16 mouse cellular contexts compared by ENCODE assay signal in genomic region chr2:32630036-32630435, GRCm38 (mm10). TPM values are rescaled to one million over a fixed set of nuclear protein-coding genes. Genes with fewer than 3 reads are reported as not detected.
DNase-seq lines count a peak whose midpoint lies in the region; ATAC-seq and TF ChIP-seq lines count a peak whose summit lies in the region.
"Had no signal": no experiment of that assay in that cellular context is flagged by ENCODE, and none has a peak within 500 bp of the region (broad histone marks: within the 10 kb centered on the region; RNA-seq: fewer than 3 reads in every experiment).

No protein-coding gene starts in this region.

- H3K9ac ChIP-seq in forebrain, embryonic 12.5 days: 0 out of 2 replicates have a peak overlapping the region, but pooled peaks have one; percentile 26
- H3K9ac ChIP-seq in forebrain, postnatal 0 days: no peak overlapping the region
- no peak overlapping the region for H3K9ac ChIP-seq in midbrain, embryonic 16.5 days (ENCODE audit: low read depth, low read length)
- no peak overlapping the region for H3K9ac ChIP-seq in hindbrain, postnatal 0 days (replicated peaks; ENCODE audit: low read length)
- peak overlapping the region; percentile 3; the same call in 1 of the 2 replicates for H3K9ac ChIP-seq in neural tube, embryonic 15.5 days (replicated peaks)
- no peak overlapping the region for H3K9ac ChIP-seq in liver, embryonic 12.5 days
- H3K9ac ChIP-seq: lung, embryonic 14.5 days had no signal

- no peaks in the 10 kb centered on the region for H3K9me3 ChIP-seq in forebrain, embryonic 12.5 days
- H3K9me3 ChIP-seq in forebrain, postnatal 0 days (ENCODE audit: low read length): no peaks in the 10 kb centered on the region
- no peaks in the 10 kb centered on the region for H3K9me3 ChIP-seq in midbrain, embryonic 10.5 days (replicated peaks)
- no peaks in the 10 kb centered on the region for H3K9me3 ChIP-seq in midbrain, embryonic 16.5 days (replicated peaks; ENCODE audit: control insufficient read depth, low read length, poor library complexity, severe bottlenecking)
- no peaks in the 10 kb centered on the region for H3K9me3 ChIP-seq in hindbrain, postnatal 0 days (ENCODE audit: low read length)
- H3K9me3 ChIP-seq in neural tube, embryonic 15.5 days (replicated peaks): no peaks in the 10 kb centered on the region
- no peaks in the 10 kb centered on the region for H3K9me3 ChIP-seq in liver, embryonic 12.5 days (replicated peaks)
- H3K9me3 ChIP-seq: limb, embryonic 13.5 days had no signal

- no peaks in the 10 kb centered on the region for H3K27me3 ChIP-seq in forebrain, embryonic 12.5 days
- H3K27me3 ChIP-seq in forebrain, postnatal 0 days (ENCODE audit: insufficient read depth, low read length): no peaks in the 10 kb centered on the region
- no peaks in the 10 kb centered on the region for H3K27me3 ChIP-seq in midbrain, embryonic 10.5 days (ENCODE audit: low read depth, poor library complexity, severe bottlenecking)
- no peaks in the 10 kb centered on the region for H3K27me3 ChIP-seq in midbrain, embryonic 16.5 days (ENCODE audit: control insufficient read depth, insufficient read depth, low read depth, low read length)
- no peaks in the 10 kb centered on the region for H3K27me3 ChIP-seq in hindbrain, postnatal 0 days (ENCODE audit: insufficient read depth, low read length)
- no peaks in the 10 kb centered on the region for H3K27me3 ChIP-seq in neural tube, embryonic 15.5 days (replicated peaks)
- no peaks in the 10 kb centered on the region for H3K27me3 ChIP-seq in liver, embryonic 12.5 days (replicated peaks)
- H3K27me3 ChIP-seq: limb, embryonic 13.5 days had no signal

- H3K4me1 ChIP-seq in forebrain, embryonic 12.5 days: peaks cover 50% of the 10 kb centered on the region
- peaks cover 24% of the 10 kb centered on the region for H3K4me1 ChIP-seq in forebrain, postnatal 0 days (ENCODE audit: insufficient read depth)
- peaks cover 82% of the 10 kb centered on the region for H3K4me1 ChIP-seq in midbrain, embryonic 10.5 days
- peaks cover 44% of the 10 kb centered on the region for H3K4me1 ChIP-seq in midbrain, embryonic 16.5 days (ENCODE audit: control insufficient read depth, insufficient read depth, low read length)
- H3K4me1 ChIP-seq in hindbrain, postnatal 0 days (ENCODE audit: insufficient read depth, low read length): peaks cover 29% of the 10 kb centered on the region
- H3K4me1 ChIP-seq in neural tube, embryonic 15.5 days: peaks cover 71% of the 10 kb centered on the region
- peaks cover 36% of the 10 kb centered on the region for H3K4me1 ChIP-seq in liver, embryonic 12.5 days

- TF ChIP-seq CTCF in forebrain, postnatal 0 days (IDR thresholded peaks at IDR 0.05; ENCODE audit: low read depth): no peak
- TF ChIP-seq CTCF in hindbrain, postnatal 0 days (IDR thresholded peaks at IDR 0.05; ENCODE audit: low read depth): no peak

- no peak overlapping the region for H3K4me3 ChIP-seq in forebrain, embryonic 12.5 days (replicated peaks)
- H3K4me3 ChIP-seq in forebrain, postnatal 0 days (ENCODE audit: low read depth, low read length): no peak overlapping the region
- peak overlapping the region; percentile 41 for H3K4me3 ChIP-seq in midbrain, embryonic 10.5 days
- no peak overlapping the region for H3K4me3 ChIP-seq in midbrain, embryonic 16.5 days (ENCODE audit: low read depth, low read length)
- H3K4me3 ChIP-seq in hindbrain, postnatal 0 days (ENCODE audit: low read length): no peak overlapping the region
- H3K4me3 ChIP-seq in neural tube, embryonic 15.5 days (replicated peaks): no peak overlapping the region
- no peak overlapping the region for H3K4me3 ChIP-seq in liver, embryonic 12.5 days
- H3K4me3 ChIP-seq: limb, embryonic 13.5 days had no signal

- H3K27ac ChIP-seq in forebrain, embryonic 12.5 days: no peak overlapping the region
- H3K27ac ChIP-seq in forebrain, postnatal 0 days (ENCODE audit: low read depth, low read length): no peak overlapping the region
- H3K27ac ChIP-seq in midbrain, embryonic 10.5 days (replicated peaks): peak overlapping the region; percentile 85
- H3K27ac ChIP-seq in midbrain, embryonic 16.5 days (ENCODE audit: low read length): no peak overlapping the region
- peak overlapping the region; percentile 73; the same call in 1 of the 2 replicates for H3K27ac ChIP-seq in hindbrain, postnatal 0 days
- H3K27ac ChIP-seq in neural tube, embryonic 15.5 days (replicated peaks): no peak overlapping the region
- no peak overlapping the region for H3K27ac ChIP-seq in liver, embryonic 12.5 days
- H3K27ac ChIP-seq: kidney, postnatal 0 days had no signal

- no peak overlapping the region; the same call in 1 of the 2 replicates for H3K4me2 ChIP-seq in forebrain, embryonic 12.5 days
- no peak overlapping the region for H3K4me2 ChIP-seq in forebrain, postnatal 0 days (ENCODE audit: low read depth)
- no peak overlapping the region for H3K4me2 ChIP-seq in midbrain, embryonic 16.5 days (ENCODE audit: low read length)
- peak overlapping the region; percentile 27 for H3K4me2 ChIP-seq in hindbrain, postnatal 0 days (ENCODE audit: low read depth, low read length)
- peak overlapping the region; percentile 28; the same call in 1 of the 2 replicates for H3K4me2 ChIP-seq in neural tube, embryonic 15.5 days
- H3K4me2 ChIP-seq in liver, embryonic 12.5 days: no peak overlapping the region
- H3K4me2 ChIP-seq: lung, embryonic 14.5 days had no signal

- H3K36me3 ChIP-seq in forebrain, embryonic 12.5 days (replicated peaks): no peaks in the 10 kb centered on the region
- peaks cover 7% of the 10 kb centered on the region for H3K36me3 ChIP-seq in forebrain, postnatal 0 days (ENCODE audit: insufficient read depth)
- H3K36me3 ChIP-seq in midbrain, embryonic 10.5 days: peaks cover 4% of the 10 kb centered on the region; the same call in 1 of the 2 replicates
- 0 out of 2 replicates have a peak, but pooled peaks cover 2% of the 10 kb centered on the region for H3K36me3 ChIP-seq in midbrain, embryonic 16.5 days (ENCODE audit: control insufficient read depth, insufficient read depth, low read length)
- no peaks in the 10 kb centered on the region for H3K36me3 ChIP-seq in hindbrain, postnatal 0 days (ENCODE audit: insufficient read depth, low read length)
- peaks cover 5% of the 10 kb centered on the region; the same call in 1 of the 2 replicates for H3K36me3 ChIP-seq in neural tube, embryonic 15.5 days
- H3K36me3 ChIP-seq in liver, embryonic 12.5 days: no peaks in the 10 kb centered on the region
- H3K36me3 ChIP-seq: limb, embryonic 13.5 days had no signal

- no peak for ATAC-seq in forebrain, embryonic 12.5 days (ENCODE audit: low FRiP score)
- no peak for ATAC-seq in forebrain, postnatal 0 days
- ATAC-seq in midbrain, embryonic 16.5 days: no peak
- ATAC-seq in hindbrain, postnatal 0 days: no peak
- ATAC-seq in neural tube, embryonic 15.5 days (ENCODE audit: low FRiP score): no peak
- no peak for ATAC-seq in liver, embryonic 12.5 days

- 75% methylated on average over 7 of the region's 9 CpGs for WGBS in forebrain, embryonic 12.5 days
- WGBS in forebrain, postnatal 0 days: 77% methylated on average over 8 of the region's 9 CpGs
- WGBS in midbrain, embryonic 10.5 days: 70% methylated on average over 7 of the region's 9 CpGs
- 81% methylated on average over 7 of the region's 9 CpGs for WGBS in midbrain, embryonic 16.5 days
- 69% methylated on average over 7 of the region's 9 CpGs for WGBS in hindbrain, postnatal 0 days
- WGBS in neural tube, embryonic 15.5 days: 77% methylated on average over 8 of the region's 9 CpGs
- WGBS in liver, embryonic 12.5 days (ENCODE audit: insufficient replicate concordance): 84% methylated on average over 7 of the region's 9 CpGs

- no peak for DNase-seq in forebrain, postnatal 0 days
- no peak for DNase-seq in midbrain, embryonic 10.5 days (ENCODE audit: low spot score)
- DNase-seq in hindbrain, postnatal 0 days (ENCODE audit: low spot score): no peak
- no peak for DNase-seq in thymus, postnatal 4 days
- DNase-seq: adrenal gland, adult 2 months; B cell, adult 2 months; gastrocnemius, postnatal 36 days; thymus, adult 18-20 months had no signal

RNA-seq across cellular contexts. Expression of gene Ak1, which starts 8.5 kb away (rescaled TPM):
- polyA plus RNA-seq in forebrain, embryonic 12.5 days (2016; fragmentation: Nextera tagmentation; extraction: Ambion mirVana): 27.0 and 32.1 TPM in 2 replicates
- 114 and 123 TPM in 2 replicates for total RNA-seq in forebrain, postnatal 0 days (2014; rRNA removed)
- polyA plus RNA-seq in forebrain, postnatal 0 days (2015; fragmentation: Nextera tagmentation; extraction: Ambion mirVana): 119 and 123 TPM in 2 replicates
- polyA plus RNA-seq in midbrain, embryonic 10.5 days (2016; fragmentation: Nextera tagmentation; extraction: Ambion mirVana): 26.4 and 30.3 TPM in 2 replicates
- polyA plus RNA-seq in midbrain, embryonic 16.5 days (2015; fragmentation: Nextera tagmentation; extraction: Ambion mirVana): 107 and 108 TPM in 2 replicates
- 89.8 and 92.2 TPM in 2 replicates for total RNA-seq in hindbrain, postnatal 0 days (2014; rRNA removed)
- polyA plus RNA-seq in hindbrain, postnatal 0 days (2015; fragmentation: Nextera tagmentation; extraction: Ambion mirVana): 103 and 106 TPM in 2 replicates
- polyA plus RNA-seq in neural tube, embryonic 15.5 days (2015; fragmentation: Nextera tagmentation; extraction: Ambion mirVana): 88.5 and 103 TPM in 2 replicates
- polyA plus RNA-seq in liver, embryonic 12.5 days (2016; fragmentation: Nextera tagmentation; extraction: Ambion mirVana): 2.6 TPM in 2 replicates

RNA-seq across cellular contexts. Expression of gene Eng, which starts 16.4 kb away (rescaled TPM):
- polyA plus RNA-seq in forebrain, embryonic 12.5 days (2016; fragmentation: Nextera tagmentation; extraction: Ambion mirVana): 21.0 and 21.4 TPM in 2 replicates
- 8.2 and 14.7 TPM in 2 replicates for total RNA-seq in forebrain, postnatal 0 days (2014; rRNA removed)
- 19.3 and 22.1 TPM in 2 replicates for polyA plus RNA-seq in forebrain, postnatal 0 days (2015; fragmentation: Nextera tagmentation; extraction: Ambion mirVana)
- polyA plus RNA-seq in midbrain, embryonic 10.5 days (2016; fragmentation: Nextera tagmentation; extraction: Ambion mirVana): 25.6 and 29.2 TPM in 2 replicates
- polyA plus RNA-seq in midbrain, embryonic 16.5 days (2015; fragmentation: Nextera tagmentation; extraction: Ambion mirVana): 27.2 and 30.3 TPM in 2 replicates
- total RNA-seq in hindbrain, postnatal 0 days (2014; rRNA removed): 23.7 and 24.1 TPM in 2 replicates
- polyA plus RNA-seq in hindbrain, postnatal 0 days (2015; fragmentation: Nextera tagmentation; extraction: Ambion mirVana): 23.7 and 23.8 TPM in 2 replicates
- 29.6 and 40.5 TPM in 2 replicates for polyA plus RNA-seq in neural tube, embryonic 15.5 days (2015; fragmentation: Nextera tagmentation; extraction: Ambion mirVana)
- polyA plus RNA-seq in liver, embryonic 12.5 days (2016; fragmentation: Nextera tagmentation; extraction: Ambion mirVana): 32.4 and 35.4 TPM in 2 replicates

RNA-seq across cellular contexts. Expression of gene St6galnac6, which starts 30.5 kb away (rescaled TPM):
- 11.6 and 11.7 TPM in 2 replicates for polyA plus RNA-seq in forebrain, embryonic 12.5 days (2016; fragmentation: Nextera tagmentation; extraction: Ambion mirVana)
- total RNA-seq in forebrain, postnatal 0 days (2014; rRNA removed): 65.3 and 72.9 TPM in 2 replicates
- 34.8 and 42.3 TPM in 2 replicates for polyA plus RNA-seq in forebrain, postnatal 0 days (2015; fragmentation: Nextera tagmentation; extraction: Ambion mirVana)
- 10.8 and 11.9 TPM in 2 replicates for polyA plus RNA-seq in midbrain, embryonic 10.5 days (2016; fragmentation: Nextera tagmentation; extraction: Ambion mirVana)
- polyA plus RNA-seq in midbrain, embryonic 16.5 days (2015; fragmentation: Nextera tagmentation; extraction: Ambion mirVana): 26.5 and 36.4 TPM in 2 replicates
- total RNA-seq in hindbrain, postnatal 0 days (2014; rRNA removed): 87.0 and 114 TPM in 2 replicates
- polyA plus RNA-seq in hindbrain, postnatal 0 days (2015; fragmentation: Nextera tagmentation; extraction: Ambion mirVana): 39.5 and 40.9 TPM in 2 replicates
- polyA plus RNA-seq in neural tube, embryonic 15.5 days (2015; fragmentation: Nextera tagmentation; extraction: Ambion mirVana): 13.5 and 14.4 TPM in 2 replicates
- 14.5 and 15.4 TPM in 2 replicates for polyA plus RNA-seq in liver, embryonic 12.5 days (2016; fragmentation: Nextera tagmentation; extraction: Ambion mirVana)

RNA-seq across cellular contexts. Expression of gene St6galnac4, which starts 43.1 kb away (rescaled TPM):
- polyA plus RNA-seq in forebrain, embryonic 12.5 days (2016; fragmentation: Nextera tagmentation; extraction: Ambion mirVana): 15.1 and 17.0 TPM in 2 replicates
- total RNA-seq in forebrain, postnatal 0 days (2014; rRNA removed): 32.4 and 35.5 TPM in 2 replicates
- polyA plus RNA-seq in forebrain, postnatal 0 days (2015; fragmentation: Nextera tagmentation; extraction: Ambion mirVana): 31.3 and 33.2 TPM in 2 replicates
- polyA plus RNA-seq in midbrain, embryonic 10.5 days (2016; fragmentation: Nextera tagmentation; extraction: Ambion mirVana): 15.9 and 17.1 TPM in 2 replicates
- 33.4 and 39.0 TPM in 2 replicates for polyA plus RNA-seq in midbrain, embryonic 16.5 days (2015; fragmentation: Nextera tagmentation; extraction: Ambion mirVana)
- total RNA-seq in hindbrain, postnatal 0 days (2014; rRNA removed): 66.9 and 75.7 TPM in 2 replicates
- 45.6 and 47.5 TPM in 2 replicates for polyA plus RNA-seq in hindbrain, postnatal 0 days (2015; fragmentation: Nextera tagmentation; extraction: Ambion mirVana)
- 43.9 and 44.6 TPM in 2 replicates for polyA plus RNA-seq in neural tube, embryonic 15.5 days (2015; fragmentation: Nextera tagmentation; extraction: Ambion mirVana)
- polyA plus RNA-seq in liver, embryonic 12.5 days (2016; fragmentation: Nextera tagmentation; extraction: Ambion mirVana): 17.5 and 18.9 TPM in 2 replicates

RNA-seq across cellular contexts. Expression of gene 9430097D07Rik, which starts 54.6 kb away (rescaled TPM):
- 0.19 TPM in 1 of 2 replicates, not detected in the other for polyA plus RNA-seq in forebrain, embryonic 12.5 days (2016; fragmentation: Nextera tagmentation; extraction: Ambion mirVana)
- total RNA-seq in forebrain, postnatal 0 days (2014; rRNA removed): 0.38 and 1.0 TPM in 2 replicates
- polyA plus RNA-seq in forebrain, postnatal 0 days (2015; fragmentation: Nextera tagmentation; extraction: Ambion mirVana): 0.26 and 0.45 TPM in 2 replicates
- 0.17 and 0.22 TPM in 2 replicates for polyA plus RNA-seq in midbrain, embryonic 10.5 days (2016; fragmentation: Nextera tagmentation; extraction: Ambion mirVana)
- 0.52 and 1.1 TPM in 2 replicates for polyA plus RNA-seq in midbrain, embryonic 16.5 days (2015; fragmentation: Nextera tagmentation; extraction: Ambion mirVana)
- 0.21 and 0.83 TPM in 2 replicates for total RNA-seq in hindbrain, postnatal 0 days (2014; rRNA removed)
- 0.73 and 0.76 TPM in 2 replicates for polyA plus RNA-seq in hindbrain, postnatal 0 days (2015; fragmentation: Nextera tagmentation; extraction: Ambion mirVana)
- 0.59 and 0.99 TPM in 2 replicates for polyA plus RNA-seq in neural tube, embryonic 15.5 days (2015; fragmentation: Nextera tagmentation; extraction: Ambion mirVana)
- polyA plus RNA-seq in liver, embryonic 12.5 days (2016; fragmentation: Nextera tagmentation; extraction: Ambion mirVana): not detected in 2 replicates
- total RNA-seq: adrenal gland, adult 2 months; gastrocnemius, postnatal 36 days had no signal
- polyA plus RNA-seq: adrenal gland, adult 2 months; lung, embryonic 14.5 days; spleen, adult 2 months had no signal

Comparison
In these comparisons a context has a peak if more than half of its experiments do, and no peak if none do; other contexts are left out.
1. H3K27ac ChIP-seq: peak in midbrain, embryonic 10.5 days (single experiment) and hindbrain, postnatal 0 days (single experiment); none in forebrain, embryonic 12.5 days (single experiment), forebrain, postnatal 0 days (single experiment), midbrain, embryonic 16.5 days (single experiment), neural tube, embryonic 15.5 days (single experiment) and liver, embryonic 12.5 days (single experiment).
2. H3K9ac ChIP-seq: peak in forebrain, embryonic 12.5 days (single experiment) and neural tube, embryonic 15.5 days (single experiment); none in forebrain, postnatal 0 days (single experiment), midbrain, embryonic 16.5 days (single experiment), hindbrain, postnatal 0 days (single experiment) and liver, embryonic 12.5 days (single experiment).
3. H3K4me2 ChIP-seq: peak in hindbrain, postnatal 0 days (single experiment) and neural tube, embryonic 15.5 days (single experiment); none in forebrain, embryonic 12.5 days (single experiment), forebrain, postnatal 0 days (single experiment), midbrain, embryonic 16.5 days (single experiment) and liver, embryonic 12.5 days (single experiment).